Mouse (Mus musculus): ENCODE results near the gene Dscam. TPM values are rescaled to one million over a fixed set of nuclear protein-coding genes. Genes with fewer than 3 reads are reported as not detected.

The Dscam gene
- polyA plus RNA-seq, 1 experiment: under 0.01 TPM

DNA sequence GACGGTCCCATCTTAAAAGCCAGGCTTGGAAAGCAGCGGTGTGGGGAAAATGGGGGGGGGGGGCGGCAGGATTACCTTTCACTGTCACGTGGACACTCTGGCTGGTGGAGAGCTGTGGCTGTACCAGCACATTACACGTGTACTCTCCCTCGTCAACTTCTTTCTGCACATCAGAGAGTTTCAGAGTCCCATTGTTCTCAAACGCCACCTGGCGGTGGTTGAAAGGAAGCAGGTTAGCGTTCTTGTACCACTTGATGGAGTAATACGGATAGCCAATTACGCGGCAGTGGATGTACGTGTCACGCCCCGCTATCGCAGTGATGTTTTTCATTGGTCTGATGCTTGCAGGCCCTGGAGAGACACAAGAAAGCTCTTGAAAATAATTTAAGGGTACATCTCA lies 350.9 kb downstream of the Dscam start:
- Histone ChIP-seq H3K36me3 (ENCODE audit: control insufficient read depth, insufficient read depth) (no peaks in the 10 kb centered on the region), H3K4me3 (no peak overlapping the region), H3ac (ENCODE audit: control insufficient read depth, insufficient read length) (no peak overlapping the region), H3K79me2 (ENCODE audit: control insufficient read depth, insufficient read depth) (no peaks in the 10 kb centered on the region), H3K4me2 (ENCODE audit: low read depth) (no peak overlapping the region), H3K27me3 (ENCODE audit: control insufficient read depth, insufficient read depth, insufficient read length) (no peaks in the 10 kb centered on the region)
- TF ChIP-seq SRF (IDR thresholded peaks at IDR 0.05; ENCODE audit: control insufficient read depth, insufficient read length, low read depth) (no peak), E2F4 (IDR thresholded peaks at IDR 0.05; ENCODE audit: insufficient read depth) (no peak), MAX (IDR thresholded peaks at IDR 0.05; ENCODE audit: low read depth) (no peak), TCF12 (IDR thresholded peaks at IDR 0.05; ENCODE audit: insufficient read depth, poor library complexity, severe bottlenecking) (no peak), POLR2AphosphoS2 (IDR thresholded peaks at IDR 0.05; ENCODE audit: insufficient read length, low read depth) (no peak), TCF3 (IDR thresholded peaks at IDR 0.05; ENCODE audit: insufficient read length, low read depth) (no peak), REST (IDR thresholded peaks at IDR 0.05; ENCODE audit: insufficient read depth, insufficient read length) (no peak), MYOG (IDR thresholded peaks at IDR 0.05; ENCODE audit: control insufficient read depth in 1 of 3, insufficient read depth in 1 of 3, insufficient read length in 2 of 3, low read depth in 2 of 3) (no peak)

DNA sequence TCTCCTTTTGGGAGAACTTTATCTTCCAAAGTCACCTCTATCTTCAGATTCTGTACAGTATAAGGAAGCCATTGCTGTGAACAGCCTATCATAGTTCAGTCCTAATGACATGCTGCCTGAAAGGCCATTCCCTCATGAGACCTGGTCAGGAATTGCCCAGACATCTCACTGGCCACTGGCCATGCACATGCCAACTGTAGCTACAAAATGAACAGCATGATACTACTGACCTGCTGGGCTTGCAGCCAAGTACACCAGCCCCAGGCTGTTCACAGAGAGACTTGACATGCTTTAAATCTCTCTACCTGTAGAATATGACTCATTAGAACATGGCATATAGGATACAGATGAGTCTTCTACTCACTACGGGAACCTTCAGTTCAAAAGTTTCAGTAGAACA lies 364.3 kb downstream of the Dscam start:
- Histone ChIP-seq H3ac (ENCODE audit: control insufficient read depth, insufficient read length) (no peak overlapping the region), H3K4me2 (ENCODE audit: low read depth) (no peak overlapping the region), H3K27me3 (ENCODE audit: control insufficient read depth, insufficient read depth, insufficient read length) (no peaks in the 10 kb centered on the region), H3K36me3 (ENCODE audit: control insufficient read depth, insufficient read depth) (no peaks in the 10 kb centered on the region), H3K79me2 (ENCODE audit: control insufficient read depth, insufficient read depth) (no peaks in the 10 kb centered on the region), H3K4me3 (no peak overlapping the region)
- TF ChIP-seq POLR2AphosphoS2 (IDR thresholded peaks at IDR 0.05; ENCODE audit: insufficient read length, low read depth): no peak
- TF ChIP-seq CEBPB (IDR thresholded peaks at IDR 0.05; ENCODE audit: insufficient read depth, poor library complexity, severe bottlenecking): no peak
- TF ChIP-seq USF1 (IDR thresholded peaks at IDR 0.05; ENCODE audit: low read depth): no peak
- TF ChIP-seq POLR2A (IDR thresholded peaks at IDR 0.05; ENCODE audit: insufficient read length, low read depth): no peak
- TF ChIP-seq TCF12 (IDR thresholded peaks at IDR 0.05; ENCODE audit: insufficient read depth, poor library complexity, severe bottlenecking): no peak
- TF ChIP-seq MYOG (IDR thresholded peaks at IDR 0.05; ENCODE audit: control insufficient read depth in 1 of 3, insufficient read depth in 1 of 3, insufficient read length in 2 of 3, low read depth in 2 of 3): no peak
- no peak for TF ChIP-seq MYOD1 (IDR thresholded peaks at IDR 0.05; ENCODE audit: control insufficient read depth in 1 of 3, insufficient read length in 2 of 3, low read depth in 2 of 3)
- no peak for TF ChIP-seq TCF3 (IDR thresholded peaks at IDR 0.05; ENCODE audit: insufficient read length, low read depth)
- no peak for TF ChIP-seq SRF (IDR thresholded peaks at IDR 0.05; ENCODE audit: control insufficient read depth, insufficient read length, low read depth)
- no peak for TF ChIP-seq E2F4 (IDR thresholded peaks at IDR 0.05; ENCODE audit: insufficient read depth)
- TF ChIP-seq REST (IDR thresholded peaks at IDR 0.05; ENCODE audit: insufficient read depth, insufficient read length): no peak
- TF ChIP-seq MAX (IDR thresholded peaks at IDR 0.05; ENCODE audit: low read depth): no peak

DNA sequence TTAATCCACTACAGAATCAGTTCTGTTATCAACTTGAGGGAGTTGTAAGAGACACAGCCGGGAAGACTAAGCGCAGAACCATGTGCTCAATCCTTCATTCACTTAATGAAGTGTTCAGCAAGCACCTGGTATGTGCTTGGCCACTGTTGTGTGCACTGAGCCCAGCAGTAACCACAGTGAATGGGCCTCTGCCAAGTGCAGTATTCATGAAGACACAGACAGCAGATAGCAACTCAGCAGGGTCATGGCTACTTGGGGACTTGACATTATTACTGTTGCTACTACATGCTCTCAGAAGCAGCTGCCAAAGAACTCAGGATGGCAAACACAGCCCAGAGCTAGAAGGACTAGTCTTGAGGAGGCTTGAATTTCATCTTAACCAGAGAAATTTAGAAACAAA lies 367.9 kb downstream of the Dscam start:
- Histone ChIP-seq H3K4me3 (no peak overlapping the region), H3K27me3 (ENCODE audit: control insufficient read depth, insufficient read depth, insufficient read length) (no peaks in the 10 kb centered on the region), H3K79me2 (ENCODE audit: control insufficient read depth, insufficient read depth) (no peaks in the 10 kb centered on the region), H3K36me3 (ENCODE audit: control insufficient read depth, insufficient read depth) (no peaks in the 10 kb centered on the region), H3ac (ENCODE audit: control insufficient read depth, insufficient read length) (no peak overlapping the region), H3K4me2 (ENCODE audit: low read depth) (no peak overlapping the region)
- TF ChIP-seq MYOG (IDR thresholded peaks at IDR 0.05; ENCODE audit: control insufficient read depth in 1 of 3, insufficient read depth in 1 of 3, insufficient read length in 2 of 3, low read depth in 2 of 3) (no peak), REST (IDR thresholded peaks at IDR 0.05; ENCODE audit: insufficient read depth, insufficient read length) (no peak), USF1 (IDR thresholded peaks at IDR 0.05; ENCODE audit: low read depth) (no peak), SRF (IDR thresholded peaks at IDR 0.05; ENCODE audit: control insufficient read depth, insufficient read length, low read depth) (no peak), MAX (IDR thresholded peaks at IDR 0.05; ENCODE audit: low read depth) (no peak), POLR2AphosphoS2 (IDR thresholded peaks at IDR 0.05; ENCODE audit: insufficient read length, low read depth) (no peak), E2F4 (IDR thresholded peaks at IDR 0.05; ENCODE audit: insufficient read depth) (no peak), POLR2A (IDR thresholded peaks at IDR 0.05; ENCODE audit: insufficient read length, low read depth) (no peak), MYOD1 (IDR thresholded peaks at IDR 0.05; ENCODE audit: control insufficient read depth in 1 of 3, insufficient read length in 2 of 3, low read depth in 2 of 3) (no peak), TCF12 (IDR thresholded peaks at IDR 0.05; ENCODE audit: insufficient read depth, poor library complexity, severe bottlenecking) (no peak), TCF3 (IDR thresholded peaks at IDR 0.05; ENCODE audit: insufficient read length, low read depth) (no peak), CEBPB (IDR thresholded peaks at IDR 0.05; ENCODE audit: insufficient read depth, poor library complexity, severe bottlenecking) (no peak)

DNA sequence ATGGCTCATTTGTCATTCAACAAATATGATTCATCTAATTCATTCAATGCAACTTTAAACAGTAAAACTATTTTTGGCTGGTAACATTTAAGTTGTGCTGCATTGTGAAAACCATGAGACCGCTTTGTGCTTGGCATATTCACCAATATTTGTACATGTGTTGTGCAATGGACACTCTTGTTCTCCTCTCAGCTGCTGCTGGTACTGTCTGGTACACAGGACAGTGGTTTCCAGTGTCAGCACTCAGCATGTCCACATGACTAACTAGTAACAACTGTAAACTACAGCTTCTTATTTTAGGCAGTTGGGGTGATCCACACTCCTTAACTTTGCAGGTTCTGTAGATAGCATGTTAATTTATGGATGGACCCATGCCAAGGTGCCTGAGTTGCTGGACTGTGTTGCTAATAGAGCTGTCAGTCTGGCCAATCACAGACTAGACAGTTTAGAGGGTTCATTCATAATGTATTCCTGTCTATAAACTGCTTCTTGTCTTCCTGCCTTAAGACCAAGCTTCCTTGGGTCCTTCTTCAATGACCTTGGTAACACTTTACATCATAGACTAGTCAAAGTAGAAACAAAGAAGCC lies 368.8 kb downstream of the Dscam start:
- TF ChIP-seq CEBPB (IDR thresholded peaks at IDR 0.05; ENCODE audit: insufficient read depth, poor library complexity, severe bottlenecking): no peak
- no peak for TF ChIP-seq POLR2A (IDR thresholded peaks at IDR 0.05; ENCODE audit: insufficient read length, low read depth)
- no peak for TF ChIP-seq E2F4 (IDR thresholded peaks at IDR 0.05; ENCODE audit: insufficient read depth)
- no peak for TF ChIP-seq TCF3 (IDR thresholded peaks at IDR 0.05; ENCODE audit: insufficient read length, low read depth)
- no peak for TF ChIP-seq REST (IDR thresholded peaks at IDR 0.05; ENCODE audit: insufficient read depth, insufficient read length)
- TF ChIP-seq TCF12 (IDR thresholded peaks at IDR 0.05; ENCODE audit: insufficient read depth, poor library complexity, severe bottlenecking): no peak
- no peak for TF ChIP-seq USF1 (IDR thresholded peaks at IDR 0.05; ENCODE audit: low read depth)
- no peak for TF ChIP-seq MYOG (IDR thresholded peaks at IDR 0.05; ENCODE audit: control insufficient read depth in 1 of 3, insufficient read depth in 1 of 3, insufficient read length in 2 of 3, low read depth in 2 of 3)
- no peak for TF ChIP-seq MAX (IDR thresholded peaks at IDR 0.05; ENCODE audit: low read depth)
- TF ChIP-seq MYOD1 (IDR thresholded peaks at IDR 0.05; ENCODE audit: control insufficient read depth in 1 of 3, insufficient read length in 2 of 3, low read depth in 2 of 3): no peak
- no peak for TF ChIP-seq POLR2AphosphoS2 (IDR thresholded peaks at IDR 0.05; ENCODE audit: insufficient read length, low read depth)
- TF ChIP-seq SRF (IDR thresholded peaks at IDR 0.05; ENCODE audit: control insufficient read depth, insufficient read length, low read depth): no peak

More for the DNA sequence above, 368.8 kb downstream of the Dscam start:
- Histone ChIP-seq H3K27me3 (ENCODE audit: control insufficient read depth, insufficient read depth, insufficient read length) (no peaks in the 10 kb centered on the region), H3K4me3 (no peak overlapping the region), H3ac (ENCODE audit: control insufficient read depth, insufficient read length) (no peak overlapping the region), H3K4me2 (ENCODE audit: low read depth) (no peak overlapping the region), H3K36me3 (ENCODE audit: control insufficient read depth, insufficient read depth) (no peaks in the 10 kb centered on the region), H3K79me2 (ENCODE audit: control insufficient read depth, insufficient read depth) (no peaks in the 10 kb centered on the region)

All from myocyte (in vitro differentiated cells).